Mouse (Mus musculus) Patski (cell line): ENCODE measurements around the gene Gatd1. TPM values are rescaled to one million over a fixed set of nuclear protein-coding genes. Genes with fewer than 3 reads are reported as not detected.

Source experiments
- ATAC-seq: fragments of 100-300 bp; one replicate; pipeline ENCODE4 v1.8.0; 2021
- CTCF ChIA-PET: fragments of 350-600 bp; sonication (Branson Sonifier 250); formaldehyde crosslinking; loops from one replicate; lab custom pipeline; 2022; ENCODE audit warnings: inconsistent platforms; lab: Charles Lee
- POLR2A ChIA-PET: fragments of 350-600 bp; sonication (Branson Sonifier 250); formaldehyde crosslinking; loops from one replicate; lab custom pipeline; 2022; ENCODE audit warnings: antibody characterized with exemption, inconsistent platforms; lab: Charles Lee
- DNase-seq: peaks from one replicate; pipeline ENCODE4 v3.0.0-alpha.2; 2011; ENCODE audit warnings: low read depth, low spot score
- H3K27me3 ChIP-seq: fragments of 371-371 bp; one replicate; pipeline ENCODE4 v1.5.1; 2021
- CTCF ChIP-seq: fragments of 100-300 bp; IDR thresholded peaks from one replicate; pipeline ENCODE4 v1.5.1; 2021
- in situ Hi-C: fragments of 300-500 bp; cut with MboI; formaldehyde crosslinking; loops from 3 replicates; pipeline ENCODE4 v1.11.1; 2018; ENCODE audit warnings: low pct_unique_long_range_greater_than_20kb, mixed read lengths
- polyA plus RNA-seq: library from polyadenylated mRNA; unstranded; gene quantifications from one replicate; pipeline ENCODE4 v1.2.3, GENCODE M21; 2021

Gatd1 gene
- polyA plus RNA-seq, 1 experiment from 2014 or later = 38.7 TPM

- no peak for TF ChIP-seq CTCF
- no peak for DNase-seq
These were observed 29.3 kb upstream of the Gatd1 start for GRCm38 (mm10) chr7:141443081-141443821.

GRCm38 (mm10) chr7:141442199-141442598 is 28.3 kb upstream of the Gatd1 start:
- H3K27me3 ChIP-seq = no peaks in the 10 kb centered on the region
- no peak for DNase-seq
- in situ Hi-C loops = no loop called here
- ATAC-seq = no peak
- no peak for TF ChIP-seq CTCF
- ChIA-PET POLR2A (interaction anchor here (1.1 to 1.4 kb wide), 2 partner anchors 34 to 35 kb away, joined by 3 read pairs; no protein-coding TSS in a partner anchor), CTCF (interaction anchor here (1.2 to 2.1 kb wide), 4 partner anchors 13 to 100 kb away, joined by 3 to 11 read pairs (median 5); partner anchors contain the start of genes Cend1 and Gatd1)

More at GRCm38 (mm10) chr7:141443081-141443821, 29.3 kb upstream of the Gatd1 start:
- ATAC-seq = peak; percentile 28
- ChIA-PET POLR2A (interaction anchor here (1.4 kb wide), 1 partner anchor 34 kb away, joined by 3 read pairs; no protein-coding TSS in a partner anchor), CTCF (interaction anchor here (1.2 to 2.1 kb wide), 5 partner anchors 14 to 101 kb away, joined by 3 to 11 read pairs (median 4); partner anchors contain the start of genes Cend1 and Gatd1)
- in situ Hi-C loops = no loop called here
- no peaks in the 10 kb centered on the region for H3K27me3 ChIP-seq

- POLR2A ChIA-PET = no interaction called here
These were observed 27.5 kb upstream of the Gatd1 start for GRCm38 (mm10) chr7:141441460-141441859.

GRCm38 (mm10) chr7:141440613-141441012 is 26.7 kb upstream of the Gatd1 start:
- POLR2A ChIA-PET = interaction anchor here (1.1 kb wide), 1 partner anchor 26 kb away, joined by 3 read pairs; no protein-coding TSS in a partner anchor
- DNase-seq (no peak), ATAC-seq (no peak)
- no peak for TF ChIP-seq CTCF
- in situ Hi-C loops = no loop called here
- CTCF ChIA-PET = interaction anchor here (1.1 to 2.7 kb wide), 5 partner anchors 13 to 101 kb away, joined by 3 to 13 read pairs (median 7); no protein-coding TSS in a partner anchor
- H3K27me3 ChIP-seq = no peaks in the 10 kb centered on the region

More at GRCm38 (mm10) chr7:141441460-141441859, 27.5 kb upstream of the Gatd1 start:
- no peaks in the 10 kb centered on the region for H3K27me3 ChIP-seq
- no peak for ATAC-seq
- no peak for TF ChIP-seq CTCF
- DNase-seq = no peak
- CTCF ChIA-PET = interaction anchor here (1.1 to 2.7 kb wide), 5 partner anchors 29 to 102 kb away, joined by 3 to 13 read pairs (median 7); partner anchors contain the start of gene Gatd1
- in situ Hi-C loops = no loop called here

- ATAC-seq (no peak), DNase-seq (no peak)
- no peak for TF ChIP-seq CTCF
- POLR2A ChIA-PET = interaction anchor here (0.6 to 1.1 kb wide), 2 partner anchors 27 to 193 kb away, joined by 3 to 4 read pairs; no protein-coding TSS in a partner anchor
- H3K27me3 ChIP-seq = no peaks in the 10 kb centered on the region
- CTCF ChIA-PET = interaction anchor here (1.5 to 2.7 kb wide), 4 partner anchors 12 to 100 kb away, joined by 4 to 13 read pairs (median 8); no protein-coding TSS in a partner anchor
- in situ Hi-C loops = no loop called here
These were observed 25.9 kb upstream of the Gatd1 start for GRCm38 (mm10) chr7:141439811-141440210.

- H3K27me3 ChIP-seq = no peaks in the 10 kb centered on the region
- DNase-seq (no peak), ATAC-seq (no peak)
- TF ChIP-seq CTCF = no peak
- in situ Hi-C loops = no loop called here
- POLR2A ChIA-PET = interaction anchor here (0.6 to 1.1 kb wide), 3 partner anchors 14 to 193 kb away, joined by 4 to 5 read pairs (median 4); no protein-coding TSS in a partner anchor
- CTCF ChIA-PET = interaction anchor here (0.9 to 2.7 kb wide), 4 partner anchors 11 to 39 kb away, joined by 3 to 13 read pairs (median 8); no protein-coding TSS in a partner anchor
These were observed 25.3 kb upstream of the Gatd1 start for GRCm38 (mm10) chr7:141439140-141439679.

- in situ Hi-C loops = no loop called here
- no peaks in the 10 kb centered on the region for H3K27me3 ChIP-seq
- POLR2A ChIA-PET = interaction anchor here (0.8 to 1.2 kb wide), 5 partner anchors 15 to 29 kb away, joined by 3 to 5 read pairs (median 4); no protein-coding TSS in a partner anchor
- CTCF ChIA-PET = interaction anchor here (0.9 to 2.7 kb wide), 8 partner anchors 17 to 86 kb away, joined by 3 to 13 read pairs (median 4); partner anchors contain the start of gene Gatd1
- DNase-seq (no peak), ATAC-seq (no peak)
- no peak for TF ChIP-seq CTCF
These were observed 24.4 kb upstream of the Gatd1 start for GRCm38 (mm10) chr7:141438201-141438968.

GRCm38 (mm10) chr7:141437178-141438120 is 23.5 kb upstream of the Gatd1 start, which contains the start of gene Slc25a22:
Slc25a22 (minus strand) TSS chr7:141437892.
- no peak for DNase-seq
- POLR2A ChIA-PET = interaction anchor here (0.8 to 1.2 kb wide), 5 partner anchors 16 to 29 kb away, joined by 3 to 4 read pairs (median 4); no protein-coding TSS in a partner anchor
- TF ChIP-seq CTCF = no peak
- CTCF ChIA-PET = interaction anchor here (0.8 to 2.4 kb wide), 8 partner anchors 11 to 87 kb away, joined by 3 to 10 read pairs (median 4); partner anchors contain the start of gene Gatd1
- peak; percentile 75 for ATAC-seq
- in situ Hi-C loops = no loop called here
- no peaks in the 10 kb centered on the region for H3K27me3 ChIP-seq
